Mouse (Mus musculus): ENCODE measurements around the gene Tmem30c. TPM values are rescaled to one million over a fixed set of nuclear protein-coding genes. Genes with fewer than 3 reads are reported as not detected.

Gene Tmem30c
- not detected for total RNA-seq (2023)

GRCm38 (mm10) chr16:57292765-57293164 is at the start of gene Tmem30c:
TSS of gene Tmem30c (minus strand) at chr16:57292865.

GRCm38 (mm10) chr16:57231089-57231936 is 61.4 kb downstream of the Tmem30c start, which contains the start of gene Tbc1d23:
TSS of gene Tbc1d23 (minus strand) at chr16:57231504.

Other genes starting within 250 kb of the Tmem30c start
- not detected for gene Tmem45a2, start 221.5 kb downstream of the Tmem30c start, total RNA-seq (2023)
- gene Tomm70a, start 171.2 kb downstream of the Tmem30c start, total RNA-seq (2023): 10 to 100 TPM; 17.0 to 19.6 TPM
- 10 to 100 TPM; 11.2 to 17.6 TPM for gene Nit2, start 125.5 kb downstream of the Tmem30c start, total RNA-seq (2023)
- 10 to 100 TPM; 79.3 to 86.0 TPM for gene Tbc1d23, start 61.4 kb downstream of the Tmem30c start, total RNA-seq (2023)
- gene Filip1l, start 60.2 kb upstream of the Tmem30c start, total RNA-seq (2023): 100 to 1,000 TPM; 168 to 198 TPM